Mouse (Mus musculus) embryonic fibroblast, embryonic 13.5 days (primary cell): Measurements from ENCODE around the gene Pdhb.

ENCODE experiments used
- CTCF ChIP-seq: IDR thresholded peaks from 2 replicates; pipeline ENCODE4 v1.5.1; 2011; ENCODE audit warnings: mild to moderate bottlenecking, control low read depth, low read length, moderate library complexity, borderline replicate concordance; ENCODE audit not compliant: insufficient read depth
- POLR2A ChIP-seq: IDR thresholded peaks from 2 replicates; pipeline ENCODE4 v1.6.1; 2011; ENCODE audit warnings: low read depth, mild to moderate bottlenecking, control low read depth, low read length, moderate library complexity

GRCm38 (mm10) chr14:8141131-8141530 lies 31.7 kb downstream of the Pdhb start:
- TF ChIP-seq CTCF (no peak), POLR2A (no peak)
